Mouse (Mus musculus): ENCODE data around the gene Robo2. TPM values are rescaled to one million over a fixed set of nuclear protein-coding genes. Genes with fewer than 3 reads are reported as not detected.
"Not testable (repeated sequence)": the region's sequence is repeated elsewhere in the genome, so short reads cannot be mapped to it uniquely, and the experiment has no call there.

The Robo2 gene
- polyA plus RNA-seq, 1 experiment from 2014 or later, result 12.1 TPM

GRCm38 (mm10) chr16:74111101-74111500 is 300.5 kb downstream of the Robo2 start:
- Histone ChIP-seq H3K36me3 (no peaks in the 10 kb centered on the region), H3K27ac (no peak overlapping the region), H3K27me3 (replicated peaks) (no peaks in the 10 kb centered on the region), H3K4me1 (no peaks in the 10 kb centered on the region), H3K4me2 (no peak overlapping the region), H3K9me3 (replicated peaks) (no peaks in the 10 kb centered on the region), H3K9ac (no peak overlapping the region), H3K4me3 (no peak overlapping the region)
- WGBS (ENCODE audit: insufficient replicate concordance), result 68% methylated on average over 4 of the region's 4 CpGs
- ATAC-seq, result no peak

DNA sequence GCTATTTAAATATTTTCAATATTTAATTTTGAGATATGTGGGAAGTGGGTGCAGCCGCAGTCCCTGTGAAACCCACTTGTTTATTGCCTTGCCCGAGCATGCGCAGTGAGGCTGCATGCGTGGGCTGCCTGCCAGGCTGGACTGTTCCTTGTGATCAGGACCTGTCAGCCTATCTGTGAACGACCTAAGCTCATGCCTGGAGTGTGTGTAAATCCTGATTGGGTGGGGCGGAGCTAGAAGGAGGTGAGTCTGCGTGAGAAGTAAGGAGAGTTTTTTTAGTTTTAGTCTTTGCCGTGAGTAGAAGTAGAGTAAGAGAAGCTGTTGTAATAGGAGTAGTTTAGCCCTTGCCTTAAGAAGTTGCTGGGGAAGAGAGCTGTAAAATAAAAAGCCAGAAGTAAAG is 307.2 kb downstream of the Robo2 start:
- not testable (repeated sequence) for ATAC-seq; H3K27me3 ChIP-seq (replicated peaks); H3K4me3 ChIP-seq; H3K4me1 ChIP-seq; H3K9ac ChIP-seq; H3K36me3 ChIP-seq; H3K4me2 ChIP-seq; H3K9me3 ChIP-seq (replicated peaks); H3K27ac ChIP-seq
- 73% methylated on average over 8 of the region's 8 CpGs for WGBS (ENCODE audit: insufficient replicate concordance)

DNA sequence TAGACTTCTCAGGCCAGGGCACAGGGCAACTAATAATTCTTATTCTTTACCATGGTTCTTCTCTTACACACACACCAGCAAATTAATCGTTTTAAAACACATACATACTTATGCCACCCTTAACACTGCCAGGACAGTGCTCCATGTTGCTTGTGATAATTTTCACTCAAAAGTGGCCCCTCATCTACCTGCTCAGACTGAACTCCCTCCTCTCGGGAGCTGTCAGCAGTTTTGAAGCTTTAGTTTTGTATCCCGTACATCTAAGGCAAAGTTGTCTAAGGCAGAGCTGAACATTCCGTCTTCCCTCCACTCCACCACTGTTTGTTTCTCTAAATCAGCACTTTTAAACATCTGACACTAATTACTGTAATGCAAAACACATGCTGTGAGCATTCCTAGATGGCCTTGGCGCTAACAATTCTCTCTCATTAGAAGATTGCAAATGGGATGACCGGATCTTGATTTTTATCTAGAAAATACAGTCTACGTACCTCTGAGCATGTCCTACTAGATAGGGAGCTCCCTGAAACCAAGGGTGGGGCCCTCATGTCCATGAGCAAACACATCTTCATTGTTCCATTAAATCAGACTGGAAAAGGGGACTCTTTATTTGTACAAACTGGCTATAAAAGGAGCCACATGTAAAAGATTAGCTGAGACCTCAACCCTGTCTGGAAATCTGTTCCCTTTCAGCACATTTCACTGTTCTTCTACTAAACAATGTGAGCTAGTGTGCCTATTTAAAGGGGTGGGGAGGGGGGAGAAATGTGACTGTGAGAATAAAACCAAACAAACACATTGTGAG is 318.4 kb downstream of the Robo2 start:
- Histone ChIP-seq H3K4me2 (no peak overlapping the region), H3K36me3 (no peaks in the 10 kb centered on the region), H3K4me3 (no peak overlapping the region), H3K4me1 (no peaks in the 10 kb centered on the region), H3K9ac (no peak overlapping the region), H3K9me3 (replicated peaks) (no peaks in the 10 kb centered on the region), H3K27ac (no peak overlapping the region), H3K27me3 (replicated peaks) (no peaks in the 10 kb centered on the region)
- 64% methylated on average over 7 of the region's 7 CpGs for WGBS (ENCODE audit: insufficient replicate concordance)
- no peak for ATAC-seq

DNA sequence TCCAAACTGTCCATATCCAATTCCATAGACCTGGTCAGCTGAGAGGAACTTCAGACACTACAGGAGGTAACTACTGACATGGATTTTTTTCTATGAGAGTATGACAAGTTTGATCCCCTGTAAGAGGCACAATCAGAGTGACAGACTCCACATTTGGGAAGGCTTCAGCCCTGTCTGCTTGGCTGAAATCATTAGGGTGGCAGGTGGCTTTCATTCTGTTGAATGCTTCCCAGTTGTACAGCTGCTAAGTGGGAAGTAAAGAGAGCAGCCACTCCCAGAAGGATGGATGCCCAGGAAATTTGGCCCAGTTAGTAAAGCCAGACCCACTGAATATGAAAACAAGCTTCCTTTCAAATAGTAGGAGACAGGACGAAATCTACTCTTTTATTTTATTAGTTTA is 321.7 kb downstream of the Robo2 start:
- Histone ChIP-seq H3K9me3 (replicated peaks) (no peaks in the 10 kb centered on the region), H3K27me3 (replicated peaks) (no peaks in the 10 kb centered on the region), H3K4me2 (no peak overlapping the region), H3K36me3 (no peaks in the 10 kb centered on the region), H3K4me1 (no peaks in the 10 kb centered on the region), H3K4me3 (no peak overlapping the region), H3K27ac (no peak overlapping the region), H3K9ac (no peak overlapping the region)
- WGBS (ENCODE audit: insufficient replicate concordance), result 52% methylated on average over 1 of the region's 1 CpGs
- no peak for ATAC-seq

GRCm38 (mm10) chr16:74084188-74084587 is 327.4 kb downstream of the Robo2 start:
- H3K27me3 ChIP-seq (replicated peaks), result no peaks in the 10 kb centered on the region
- no peak for ATAC-seq
- no peak overlapping the region for H3K4me2 ChIP-seq
- WGBS (ENCODE audit: insufficient replicate concordance), result 68% methylated on average over 2 of the region's 2 CpGs
- no peaks in the 10 kb centered on the region for H3K36me3 ChIP-seq
- H3K9ac ChIP-seq, result no peak overlapping the region
- no peak overlapping the region for H3K27ac ChIP-seq
- H3K4me1 ChIP-seq, result no peaks in the 10 kb centered on the region
- no peaks in the 10 kb centered on the region for H3K9me3 ChIP-seq (replicated peaks)
- H3K4me3 ChIP-seq, result no peak overlapping the region

- WGBS (ENCODE audit: insufficient replicate concordance), result 79% methylated on average over 5 of the region's 5 CpGs
These were observed 339.0 kb downstream of the Robo2 start for GRCm38 (mm10) chr16:74072671-74073070.

GRCm38 (mm10) chr16:74070628-74071027 is 341.0 kb downstream of the Robo2 start:
- 67% methylated on average over 7 of the region's 7 CpGs for WGBS (ENCODE audit: insufficient replicate concordance)
- Histone ChIP-seq H3K4me2 (no peak overlapping the region), H3K4me1 (no peaks in the 10 kb centered on the region), H3K9me3 (replicated peaks) (no peaks in the 10 kb centered on the region), H3K36me3 (no peaks in the 10 kb centered on the region), H3K4me3 (no peak overlapping the region), H3K27ac (no peak overlapping the region), H3K27me3 (replicated peaks) (no peaks in the 10 kb centered on the region), H3K9ac (no peak overlapping the region)
- ATAC-seq, result no peak

More at GRCm38 (mm10) chr16:74072671-74073070, 339.0 kb downstream of the Robo2 start:
- no peak for ATAC-seq
- Histone ChIP-seq H3K4me3 (no peak overlapping the region), H3K36me3 (no peaks in the 10 kb centered on the region), H3K4me1 (no peaks in the 10 kb centered on the region), H3K27me3 (replicated peaks) (no peaks in the 10 kb centered on the region), H3K4me2 (no peak overlapping the region), H3K9me3 (replicated peaks) (no peaks in the 10 kb centered on the region), H3K27ac (no peak overlapping the region), H3K9ac (no peak overlapping the region)

DNA sequence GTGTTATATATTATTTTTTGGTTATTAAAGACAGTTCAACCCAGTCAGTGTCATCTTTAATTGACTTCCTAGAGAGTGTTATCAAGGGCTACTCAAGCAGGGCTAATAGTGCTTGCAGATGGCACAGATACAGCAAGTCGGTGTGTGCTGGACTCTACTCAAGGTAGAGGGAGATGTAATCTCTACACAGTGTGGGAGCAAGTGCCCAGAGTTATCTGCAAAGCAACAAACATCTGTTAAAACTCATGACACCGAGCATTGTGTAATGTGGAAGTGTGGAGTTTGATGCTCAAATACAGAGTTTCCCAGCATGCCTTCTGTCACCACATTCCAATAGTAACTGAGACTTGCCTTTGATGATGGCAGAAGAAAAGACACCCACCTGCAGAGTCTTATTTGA is 345.7 kb downstream of the Robo2 start:
- Histone ChIP-seq H3K4me1 (no peaks in the 10 kb centered on the region), H3K9me3 (replicated peaks) (no peaks in the 10 kb centered on the region), H3K36me3 (no peaks in the 10 kb centered on the region), H3K4me3 (no peak overlapping the region), H3K27ac (no peak overlapping the region), H3K9ac (no peak overlapping the region), H3K27me3 (replicated peaks) (no peaks in the 10 kb centered on the region), H3K4me2 (no peak overlapping the region)
- no peak for ATAC-seq
- WGBS (ENCODE audit: insufficient replicate concordance), result 58% methylated on average over 2 of the region's 2 CpGs

GRCm38 (mm10) chr16:74061951-74062350 is 349.7 kb downstream of the Robo2 start:
- Histone ChIP-seq H3K4me2 (no peak overlapping the region), H3K27ac (no peak overlapping the region), H3K9ac (no peak overlapping the region), H3K4me3 (no peak overlapping the region), H3K4me1 (no peaks in the 10 kb centered on the region), H3K9me3 (replicated peaks) (no peaks in the 10 kb centered on the region), H3K27me3 (replicated peaks) (no peaks in the 10 kb centered on the region), H3K36me3 (no peaks in the 10 kb centered on the region)
- ATAC-seq, result no peak

- Histone ChIP-seq H3K36me3 (no peaks in the 10 kb centered on the region), H3K9me3 (replicated peaks) (no peaks in the 10 kb centered on the region), H3K27me3 (replicated peaks) (no peaks in the 10 kb centered on the region), H3K4me3 (no peak overlapping the region), H3K9ac (no peak overlapping the region), H3K4me1 (no peaks in the 10 kb centered on the region), H3K27ac (no peak overlapping the region), H3K4me2 (no peak overlapping the region)
- ATAC-seq, result no peak
These were observed 350.1 kb downstream of the Robo2 start for GRCm38 (mm10) chr16:74061479-74061878.

- Histone ChIP-seq H3K9me3 (replicated peaks) (no peaks in the 10 kb centered on the region), H3K36me3 (no peaks in the 10 kb centered on the region), H3K27me3 (replicated peaks) (no peaks in the 10 kb centered on the region), H3K4me1 (no peaks in the 10 kb centered on the region), H3K4me2 (no peak overlapping the region), H3K9ac (no peak overlapping the region), H3K4me3 (no peak overlapping the region), H3K27ac (no peak overlapping the region)
- 64% methylated on average over 2 of the region's 2 CpGs for WGBS (ENCODE audit: insufficient replicate concordance)
- no peak for ATAC-seq
These were observed 354.7 kb downstream of the Robo2 start for GRCm38 (mm10) chr16:74056886-74057285.

DNA sequence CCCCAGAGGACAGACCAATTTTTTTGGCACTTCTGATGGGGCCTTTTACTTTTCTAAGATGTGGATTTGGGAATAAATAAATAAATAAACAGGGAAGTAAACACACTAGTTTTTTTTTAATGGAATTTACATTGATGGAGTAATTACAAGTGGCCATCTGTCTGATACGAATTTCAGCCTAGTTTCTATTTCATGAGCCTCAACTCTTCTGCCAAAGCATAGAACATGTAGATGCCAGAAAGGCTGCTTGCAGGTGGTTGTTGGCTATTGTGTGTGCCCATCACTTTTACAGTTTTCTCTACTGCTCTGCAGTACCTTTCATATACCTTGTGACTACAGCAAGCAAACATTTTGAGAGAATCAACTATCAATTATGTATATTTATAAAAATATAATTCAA is 355.4 kb downstream of the Robo2 start:
- 53% methylated on average over 1 of the region's 1 CpGs for WGBS (ENCODE audit: insufficient replicate concordance)
- H3K4me1 ChIP-seq, result no peaks in the 10 kb centered on the region

More for the DNA sequence above, 355.4 kb downstream of the Robo2 start:
- ATAC-seq, result no peak
- Histone ChIP-seq H3K27me3 (replicated peaks) (no peaks in the 10 kb centered on the region), H3K9me3 (replicated peaks) (no peaks in the 10 kb centered on the region), H3K36me3 (no peaks in the 10 kb centered on the region), H3K4me2 (no peak overlapping the region), H3K9ac (no peak overlapping the region), H3K4me3 (no peak overlapping the region), H3K27ac (no peak overlapping the region)
